25 mouse cellular contexts compared by ENCODE assay signal in the genomic region with DNA sequence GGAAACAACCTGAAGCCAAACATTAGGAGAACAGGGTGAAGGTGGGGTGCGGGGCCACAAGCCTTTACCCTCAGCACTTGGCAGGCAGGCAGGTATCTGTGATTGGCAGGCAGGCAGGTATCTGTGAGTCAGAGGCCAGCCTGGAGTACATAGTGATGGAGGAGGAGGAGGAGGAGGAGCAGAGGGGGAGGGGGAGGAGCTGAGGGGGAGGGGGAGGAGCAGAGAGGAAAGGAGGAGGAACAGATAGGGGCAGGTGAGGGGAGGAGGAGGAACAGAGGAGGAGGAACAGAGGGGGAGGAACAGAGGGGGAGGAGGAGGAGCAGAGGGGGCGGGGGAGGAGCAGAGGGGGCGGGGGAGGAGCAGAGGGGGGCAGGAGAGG. TPM values are rescaled to one million over a fixed set of nuclear protein-coding genes. Genes with fewer than 3 reads are reported as not detected.
DNase-seq lines count a peak whose midpoint lies in the region; ATAC-seq and TF ChIP-seq lines count a peak whose summit lies in the region.
"Had no signal": no experiment of that assay in that cellular context is flagged by ENCODE, and none has a peak within 500 bp of the region (broad histone marks: within the 10 kb centered on the region; RNA-seq: fewer than 3 reads in every experiment).

No protein-coding gene starts in this region.

- WGBS in heart, embryonic 12.5 days: 55% methylated on average over 2 of the region's 3 CpGs
- WGBS in stomach, embryonic 16.5 days: 44% methylated on average over 1 of the region's 3 CpGs
- 48% methylated on average over 3 of the region's 3 CpGs for WGBS in stomach, postnatal 0 days
- 7% methylated on average over 2 of the region's 3 CpGs for WGBS in small intestine, adult 2 months
- WGBS in kidney, adult 2 months: 65% methylated on average over 3 of the region's 3 CpGs

- H3K27ac ChIP-seq in heart, embryonic 12.5 days (ENCODE audit: poor library complexity, severe bottlenecking): no peak overlapping the region
- no peak overlapping the region for H3K27ac ChIP-seq in stomach, embryonic 16.5 days (ENCODE audit: low read length)
- no peak overlapping the region for H3K27ac ChIP-seq in stomach, postnatal 0 days (replicated peaks)
- H3K27ac ChIP-seq in small intestine, adult 2 months (ENCODE audit: insufficient read depth, low read depth, low read length): peak overlapping the region; percentile 86
- no peak overlapping the region for H3K27ac ChIP-seq in kidney, adult 2 months (ENCODE audit: insufficient read depth, low read depth, low read length)
- H3K27ac ChIP-seq: embryonic facial prominence, embryonic 10.5 days; heart, embryonic 10.5 days; heart, embryonic 15.5 days; hindbrain, embryonic 13.5 days; hindbrain, postnatal 0 days had no signal

- no peak for TF ChIP-seq POLR2A in small intestine, adult 2 months (IDR thresholded peaks at IDR 0.05; ENCODE audit: low read depth, low read length)
- TF ChIP-seq POLR2A in kidney, adult 2 months (IDR thresholded peaks at IDR 0.05; ENCODE audit: low read depth, low read length): no peak

- peak; percentile 4 for DNase-seq in heart, adult 11 months
- DNase-seq in stomach, postnatal 0 days (ENCODE audit: low spot score): no peak
- DNase-seq in ZHBTc4 (ENCODE audit: low read depth, low spot score): peak; percentile 67
- DNase-seq in kidney, postnatal 36 days: no peak
- DNase-seq in kidney, adult 2 months: no peak
- DNase-seq: adrenal gland, adult 2 months; adrenal gland, postnatal 25 days; B cell, adult 2 months; cerebellum, adult 18-20 months; cerebellum, adult 9-11 months; cerebellum, postnatal 36 days; gastrocnemius, postnatal 36 days; heart, adult 18-20 months; heart, postnatal 14 days had no signal

- no peak overlapping the region for H3K4me3 ChIP-seq in heart, embryonic 12.5 days
- H3K4me3 ChIP-seq in stomach, embryonic 16.5 days (replicated peaks; ENCODE audit: low read length): no peak overlapping the region
- no peak overlapping the region for H3K4me3 ChIP-seq in stomach, postnatal 0 days (ENCODE audit: low read depth, low read length)
- H3K4me3 ChIP-seq in small intestine, adult 2 months (ENCODE audit: low read depth, low read length): peak overlapping the region; percentile 7; the same call in 1 of the 2 replicates
- no peak overlapping the region for H3K4me3 ChIP-seq in kidney, adult 2 months (ENCODE audit: insufficient read depth, low read depth, low read length)
- H3K4me3 ChIP-seq: embryonic facial prominence, embryonic 10.5 days; heart, embryonic 10.5 days; heart, embryonic 15.5 days; hindbrain, embryonic 13.5 days had no signal

- TF ChIP-seq CTCF in stomach, postnatal 0 days (IDR thresholded peaks at IDR 0.05; ENCODE audit: low read depth): no peak
- TF ChIP-seq CTCF in small intestine, adult 2 months (IDR thresholded peaks at IDR 0.05; ENCODE audit: extremely low read depth, insufficient read length, insufficient replicate concordance, low read depth, low read length): no peak
- TF ChIP-seq CTCF in kidney, adult 2 months (conservative IDR thresholded peaks at IDR 0.05; ENCODE audit: insufficient read depth, insufficient read length, low read depth, low read length): no peak

- no peak for ATAC-seq in heart, embryonic 12.5 days (ENCODE audit: insufficient number of reproducible peaks, low FRiP score)
- peak; percentile 25; the same call in 1 of the 2 replicates for ATAC-seq in stomach, embryonic 16.5 days (ENCODE audit: insufficient read depth, low FRiP score)
- no peak for ATAC-seq in stomach, postnatal 0 days (ENCODE audit: low FRiP score, low TSS enrichment)
- ATAC-seq: CD4-positive, CD25-positive, alpha-beta regulatory T cell, adult 4 months; forebrain, embryonic 14.5 days; hindbrain, postnatal 0 days had no signal

- no peak for TF ChIP-seq EP300 in stomach, postnatal 0 days (optimal IDR thresholded peaks at IDR 0.05)

- no peaks in the 10 kb centered on the region for H3K27me3 ChIP-seq in heart, embryonic 12.5 days (replicated peaks)
- H3K27me3 ChIP-seq in stomach, embryonic 16.5 days (ENCODE audit: control insufficient read depth, insufficient read depth, low read length): no peaks in the 10 kb centered on the region
- H3K27me3 ChIP-seq in stomach, postnatal 0 days (ENCODE audit: control insufficient read depth, insufficient read depth, low read length): no peaks in the 10 kb centered on the region
- H3K27me3 ChIP-seq in small intestine, adult 2 months (ENCODE audit: control insufficient read depth, insufficient read depth, low read length): no peaks in the 10 kb centered on the region
- H3K27me3 ChIP-seq in kidney, adult 2 months (replicated peaks; ENCODE audit: control insufficient read depth, insufficient read depth, low read length): no peaks in the 10 kb centered on the region
- H3K27me3 ChIP-seq: heart, embryonic 15.5 days; hindbrain, embryonic 13.5 days had no signal

- H3K4me2 ChIP-seq in heart, embryonic 12.5 days: no peak overlapping the region
- no peak overlapping the region for H3K4me2 ChIP-seq in stomach, embryonic 16.5 days (ENCODE audit: low read depth, low read length)
- H3K4me2 ChIP-seq in stomach, postnatal 0 days (replicated peaks; ENCODE audit: low read depth): no peak overlapping the region
- H3K4me2 ChIP-seq: heart, embryonic 15.5 days; hindbrain, embryonic 13.5 days had no signal

- no peaks in the 10 kb centered on the region for H3K9me3 ChIP-seq in heart, embryonic 12.5 days (replicated peaks)
- H3K9me3 ChIP-seq in stomach, embryonic 16.5 days (replicated peaks; ENCODE audit: control insufficient read depth, low read length): no peaks in the 10 kb centered on the region
- H3K9me3 ChIP-seq in stomach, postnatal 0 days (ENCODE audit: control insufficient read depth, low read length): no peaks in the 10 kb centered on the region
- H3K9me3 ChIP-seq: embryonic facial prominence, embryonic 10.5 days; G1E; heart, embryonic 10.5 days; heart, embryonic 15.5 days; hindbrain, embryonic 13.5 days had no signal

- H3K4me1 ChIP-seq in heart, embryonic 12.5 days (replicated peaks): peaks cover 35% of the 10 kb centered on the region
- no peaks in the 10 kb centered on the region for H3K4me1 ChIP-seq in stomach, embryonic 16.5 days (ENCODE audit: control insufficient read depth, insufficient read depth, low read length)
- H3K4me1 ChIP-seq in stomach, postnatal 0 days (replicated peaks; ENCODE audit: control insufficient read depth, insufficient read depth): no peaks in the 10 kb centered on the region
- peaks cover 8% of the 10 kb centered on the region; the same call in 1 of the 2 replicates for H3K4me1 ChIP-seq in small intestine, adult 2 months (ENCODE audit: control insufficient read depth, insufficient read depth, insufficient read length, low read length)
- H3K4me1 ChIP-seq in kidney, adult 2 months (ENCODE audit: control insufficient read depth, insufficient read depth, low read length): no peaks in the 10 kb centered on the region

- no peak overlapping the region for H3K9ac ChIP-seq in heart, embryonic 12.5 days
- H3K9ac ChIP-seq in stomach, embryonic 16.5 days (ENCODE audit: low read length): no peak overlapping the region
- H3K9ac ChIP-seq in stomach, postnatal 0 days (ENCODE audit: low read length): no peak overlapping the region
- H3K9ac ChIP-seq: heart, embryonic 15.5 days; hindbrain, embryonic 13.5 days had no signal

- H3K36me3 ChIP-seq in heart, embryonic 12.5 days: no peaks in the 10 kb centered on the region
- H3K36me3 ChIP-seq in stomach, embryonic 16.5 days (ENCODE audit: control insufficient read depth, insufficient read depth, low read length): no peaks in the 10 kb centered on the region
- H3K36me3 ChIP-seq in stomach, postnatal 0 days (ENCODE audit: control insufficient read depth, insufficient read depth, low read length): no peaks in the 10 kb centered on the region
- H3K36me3 ChIP-seq in small intestine, adult 2 months (ENCODE audit: control insufficient read depth, insufficient read depth, low read length): no peaks in the 10 kb centered on the region
- no peaks in the 10 kb centered on the region for H3K36me3 ChIP-seq in kidney, adult 2 months (ENCODE audit: control insufficient read depth, insufficient read depth, low read length)
- H3K36me3 ChIP-seq: embryonic facial prominence, embryonic 10.5 days; G1E; heart, embryonic 10.5 days; heart, embryonic 15.5 days; hindbrain, embryonic 13.5 days had no signal

RNA-seq across cellular contexts. Expression of gene Gng2, which starts 55.3 kb away (rescaled TPM):
- polyA plus RNA-seq in heart, embryonic 12.5 days (2016; fragmentation: Nextera tagmentation; extraction: Ambion mirVana): 31.2 and 37.7 TPM in 2 replicates
- polyA plus RNA-seq in stomach, embryonic 16.5 days (2015; fragmentation: Nextera tagmentation; extraction: Ambion mirVana): 43.3 and 43.6 TPM in 2 replicates
- 17.1 and 17.7 TPM in 2 replicates for polyA plus RNA-seq in stomach, postnatal 0 days (2015; fragmentation: Nextera tagmentation; extraction: Ambion mirVana)
- 8.3 and 9.9 TPM in 2 replicates for polyA plus RNA-seq in small intestine, adult 2 months (2012; rRNA removed)
- 6.6 and 9.0 TPM in 2 replicates for polyA plus RNA-seq in kidney, adult 2 months (2012; rRNA removed)

Comparison
In these comparisons a context has a peak if more than half of its experiments do, and no peak if none do; other contexts are left out.
1. DNase-seq: peak in heart, adult 11 months (single experiment) and ZHBTc4 (single experiment); none in stomach, postnatal 0 days (single experiment), kidney, postnatal 36 days (0 of 2) and kidney, adult 2 months (single experiment).